Mouse (Mus musculus): ENCODE measurements around the gene Phactr1.

Gene Phactr1

GRCm38 (mm10) chr13:43018863-43019262, 338.4 kb downstream of the Phactr1 start:
- in situ Hi-C loops (cut with MseI, MboI), result no loop called here

GRCm38 (mm10) chr13:43021031-43021430, 340.6 kb downstream of the Phactr1 start:
- in situ Hi-C loops (cut with MseI, MboI), result no loop called here

GRCm38 (mm10) chr13:43023005-43023404, 342.6 kb downstream of the Phactr1 start:
- in situ Hi-C loops (cut with MseI, MboI), result no loop called here

- in situ Hi-C loops (cut with MseI, MboI), result no loop called here
These were observed 347.1 kb downstream of the Phactr1 start for GRCm38 (mm10) chr13:43027568-43027967.

- in situ Hi-C loops (cut with MseI, MboI), result no loop called here
These were observed 349.8 kb downstream of the Phactr1 start for GRCm38 (mm10) chr13:43030222-43030621.

- in situ Hi-C loops (cut with MseI, MboI), result no loop called here
These were observed 352.0 kb downstream of the Phactr1 start for GRCm38 (mm10) chr13:43032451-43032850.

GRCm38 (mm10) chr13:43036510-43036909, 356.1 kb downstream of the Phactr1 start:
- in situ Hi-C loops (cut with MseI, MboI), result no loop called here

- in situ Hi-C loops (cut with MseI, MboI), result no loop called here
These were observed 362.3 kb downstream of the Phactr1 start for GRCm38 (mm10) chr13:43042766-43043165.

GRCm38 (mm10) chr13:43048553-43048952, 368.1 kb downstream of the Phactr1 start:
- in situ Hi-C loops (cut with MseI, MboI), result no loop called here

GRCm38 (mm10) chr13:43053201-43053600, 372.8 kb downstream of the Phactr1 start:
- in situ Hi-C loops (cut with MseI, MboI), result no loop called here

GRCm38 (mm10) chr13:43055136-43055535, 374.7 kb downstream of the Phactr1 start:
- in situ Hi-C loops (cut with MseI, MboI), result no loop called here

GRCm38 (mm10) chr13:43057104-43057503, 376.7 kb downstream of the Phactr1 start:
- in situ Hi-C loops (cut with MseI, MboI), result no loop called here

- in situ Hi-C loops (cut with MseI, MboI), result no loop called here
These were observed 382.9 kb downstream of the Phactr1 start for GRCm38 (mm10) chr13:43063355-43063754.

GRCm38 (mm10) chr13:43068716-43069265, 388.4 kb downstream of the Phactr1 start:
- in situ Hi-C loops (cut with MseI, MboI), result no loop called here

GRCm38 (mm10) chr13:43070496-43070895, 390.1 kb downstream of the Phactr1 start:
- in situ Hi-C loops (cut with MseI, MboI), result no loop called here

GRCm38 (mm10) chr13:43070971-43071370, 390.5 kb downstream of the Phactr1 start:
- in situ Hi-C loops (cut with MseI, MboI), result no loop called here

GRCm38 (mm10) chr13:43075456-43075855, 395.0 kb downstream of the Phactr1 start:
- in situ Hi-C loops (cut with MseI, MboI), result loop anchor here in 1 of 2 experiments (25.0 kb wide), 1 partner anchor 238 kb away; no protein-coding TSS in a partner anchor

- in situ Hi-C loops (cut with MseI, MboI), result loop anchor here in 1 of 2 experiments (25.0 kb wide), 1 partner anchor 240 kb away; no protein-coding TSS in a partner anchor
These were observed 397.1 kb downstream of the Phactr1 start for GRCm38 (mm10) chr13:43077485-43077884.

GRCm38 (mm10) chr13:43085226-43085625, 404.8 kb downstream of the Phactr1 start:
- in situ Hi-C loops (cut with MseI, MboI), result loop anchor here in 1 of 2 experiments (25.0 kb wide), 1 partner anchor 248 kb away; no protein-coding TSS in a partner anchor

- in situ Hi-C loops (cut with MseI, MboI), result loop anchor here in 1 of 2 experiments (25.0 kb wide), 1 partner anchor 257 kb away; no protein-coding TSS in a partner anchor
These were observed 413.9 kb downstream of the Phactr1 start for GRCm38 (mm10) chr13:43094365-43094764.

- in situ Hi-C loops (cut with MseI, MboI), result no loop called here
These were observed 422.5 kb downstream of the Phactr1 start for GRCm38 (mm10) chr13:43102943-43103342.

GRCm38 (mm10) chr13:43104496-43104895, 424.1 kb downstream of the Phactr1 start:
- in situ Hi-C loops (cut with MseI, MboI), result no loop called here

GRCm38 (mm10) chr13:43112280-43112679, 431.9 kb downstream of the Phactr1 start:
- in situ Hi-C loops (cut with MseI, MboI), result no loop called here

GRCm38 (mm10) chr13:43112707-43113106, 432.3 kb downstream of the Phactr1 start:
- in situ Hi-C loops (cut with MseI, MboI), result no loop called here

Data from mouse trophoblast stem cell (cell line).